Mouse (Mus musculus) left cerebral cortex, adult 2 months (tissue): ENCODE measurements around the gene Frmpd1. TPM values are rescaled to one million over a fixed set of nuclear protein-coding genes. Genes with fewer than 3 reads are reported as not detected.

Experiments
- DNase-seq, 2 experiments: peaks; one replicate each; pipeline ENCODE4 v3.0.0; 2021 to 2022; ENCODE audit warnings: low spot score in 2 of 2, mixed read lengths in 1 of 2; ENCODE audit errors: extremely low spot score in 1 of 2
- H3K27ac ChIP-seq: fragments of 200-600 bp; 2 replicates; pipeline ENCODE4 v1.8.1; 2022
- H3K4me3 ChIP-seq: fragments of 200-600 bp; 2 replicates; pipeline ENCODE4 v1.8.1; 2022
- CTCF ChIP-seq: fragments of 200-600 bp; IDR thresholded peaks from 2 replicates; pipeline ENCODE4 v1.8.1; 2022; ENCODE audit warnings: antibody characterized with exemption, mild to moderate bottlenecking, moderate library complexity
- intact Hi-C: fragments of 180-260 bp; cut with DNase I; formaldehyde crosslinking; loops from one replicate; pipeline ENCODE4 v1.15.1; 2025
- total RNA-seq, 2 experiments: library from RNA; stranded (reverse); gene quantifications; 2 replicates each; pipeline ENCODE4 v1.2.3; 2021

Gene Frmpd1
- total RNA-seq, 2 experiments from 2014 or later, result 12.9 to 13.0 TPM

- no peak for DNase-seq
- TF ChIP-seq CTCF, result peak; percentile 72
- Histone ChIP-seq H3K27ac (no peak overlapping the region), H3K4me3 (no peak overlapping the region)
- intact Hi-C loops, result loop anchor here (5.0 kb wide), 1 partner anchor 571 kb away; no protein-coding TSS in a partner anchor
Measured at GRCm38 (mm10) chr4:45286318-45286717, 101.6 kb downstream of the Frmpd1 start.

- intact Hi-C loops, result loop anchor here (5.0 kb wide), 1 partner anchor 569 kb away; no protein-coding TSS in a partner anchor
- no peak overlapping the region for H3K27ac ChIP-seq
- H3K4me3 ChIP-seq, result no peak overlapping the region
- no peak for TF ChIP-seq CTCF
- DNase-seq, result no peak
Measured at GRCm38 (mm10) chr4:45287906-45288305, 103.2 kb downstream of the Frmpd1 start.

DNA sequence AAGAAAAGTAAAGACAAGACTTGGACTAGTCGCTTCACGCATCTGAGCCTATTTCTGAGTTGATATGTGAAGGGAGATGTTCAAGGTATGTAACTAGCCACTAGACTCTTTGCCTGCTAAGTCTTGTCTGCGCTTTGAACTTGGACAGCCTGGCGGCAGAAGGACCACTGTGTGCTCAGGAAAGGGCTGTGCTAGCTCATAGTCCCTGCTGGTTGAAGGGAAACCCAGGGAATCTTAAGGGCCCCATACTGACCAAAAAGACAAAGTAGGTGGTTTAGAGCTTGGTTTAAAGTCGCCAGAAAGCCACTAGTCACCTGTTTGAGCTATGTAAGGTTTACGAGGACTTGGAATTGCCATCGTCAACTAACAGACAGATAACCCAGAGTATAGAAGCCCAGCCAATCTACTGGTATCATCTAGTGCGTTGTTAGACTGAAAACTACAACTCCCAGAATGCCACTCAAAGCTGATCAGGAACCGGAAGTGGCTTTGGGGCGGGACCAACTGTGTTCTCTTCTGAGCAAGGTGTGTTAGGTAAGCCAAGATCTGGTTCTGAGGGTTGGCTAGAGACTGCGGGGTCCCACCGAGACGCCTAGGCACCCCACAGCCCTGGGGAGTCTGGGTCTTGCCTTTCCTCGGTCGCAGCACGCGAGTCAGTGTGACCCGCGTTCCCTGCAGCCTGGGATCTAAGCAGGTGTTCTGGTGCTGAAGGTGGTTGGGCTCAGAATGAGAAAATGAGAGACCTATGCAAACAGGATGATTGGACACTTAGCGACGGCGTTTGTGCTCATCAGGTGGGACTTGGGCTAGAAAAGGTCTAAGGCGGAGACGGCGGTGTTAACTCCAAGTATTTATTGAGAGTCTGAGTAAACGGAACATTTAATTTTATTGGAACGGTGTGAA is 112.2 kb downstream of the Frmpd1 start, which contains the start of gene Trmt10b:
Trmt10b (plus strand) TSS at position 466 of the 903 bp plus-strand sequence.
- Histone ChIP-seq H3K27ac (peak within 1 kb of the TSS; percentile 83), H3K4me3 (peak within 1 kb of the TSS; percentile 92)
- TF ChIP-seq CTCF, result no peak
- intact Hi-C loops, result loop anchor here (5.0 kb wide), 1 partner anchor 280 kb away; the partner anchor contains the start of gene Polr1e
- peak; percentile 62 to 68 for DNase-seq

- no peak for DNase-seq
- Histone ChIP-seq H3K4me3 (no peak overlapping the region), H3K27ac (no peak overlapping the region)
- intact Hi-C loops, result no loop called here
- no peak for TF ChIP-seq CTCF
Measured at GRCm38 (mm10) chr4:45305536-45305935, 120.9 kb downstream of the Frmpd1 start.

DNA sequence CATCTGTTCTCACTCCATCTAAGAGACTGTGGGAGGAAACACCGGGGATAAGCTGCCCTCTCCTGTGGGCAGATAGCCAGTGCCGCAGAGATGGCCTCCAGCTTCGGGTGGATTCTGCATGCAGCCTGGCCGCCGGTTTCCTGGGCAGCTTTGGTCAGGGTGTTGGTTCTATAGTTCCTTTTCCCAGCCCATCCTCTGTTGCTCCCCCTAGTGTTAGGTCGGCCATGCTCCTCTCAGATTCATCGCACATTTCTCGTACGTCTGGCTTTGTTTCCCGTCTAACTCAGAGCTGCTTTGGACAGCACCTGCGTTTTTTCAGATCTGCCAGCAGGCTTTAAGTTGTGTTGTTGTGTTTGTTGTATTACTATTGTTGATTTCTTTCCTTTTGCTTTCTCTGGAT is 123.4 kb downstream of the Frmpd1 start:
- peak; percentile 47 for TF ChIP-seq CTCF
- H3K27ac ChIP-seq, result no peak overlapping the region
- peak in 1 of 2 experiments; percentile 27 for DNase-seq

DNA sequence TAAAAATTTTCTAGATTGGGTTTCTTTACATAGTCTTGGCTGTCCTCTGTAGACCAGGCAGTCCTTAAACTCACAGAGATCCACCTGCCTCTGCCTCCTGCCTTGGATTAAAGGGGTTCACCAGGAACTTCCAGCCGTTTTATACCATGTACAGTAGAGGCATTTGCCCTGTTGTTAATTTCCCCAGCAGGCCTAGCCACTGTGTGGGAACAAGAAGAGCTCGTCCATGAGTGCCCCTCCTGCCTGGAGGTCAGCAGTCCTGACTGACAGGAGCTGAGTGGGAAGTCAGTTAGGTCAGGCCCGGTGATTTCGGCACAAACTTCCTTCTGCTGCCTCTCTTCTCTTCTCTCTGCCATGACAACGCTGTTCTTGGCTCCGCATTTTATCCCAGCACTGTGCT is 123.9 kb downstream of the Frmpd1 start:
- Histone ChIP-seq H3K4me3 (no peak overlapping the region), H3K27ac (no peak overlapping the region)
- no peak for TF ChIP-seq CTCF
- no peak for DNase-seq
- intact Hi-C loops, result no loop called here

More for the DNA sequence above, 123.4 kb downstream of the Frmpd1 start:
- no peak overlapping the region for H3K4me3 ChIP-seq
- intact Hi-C loops, result no loop called here

DNA sequence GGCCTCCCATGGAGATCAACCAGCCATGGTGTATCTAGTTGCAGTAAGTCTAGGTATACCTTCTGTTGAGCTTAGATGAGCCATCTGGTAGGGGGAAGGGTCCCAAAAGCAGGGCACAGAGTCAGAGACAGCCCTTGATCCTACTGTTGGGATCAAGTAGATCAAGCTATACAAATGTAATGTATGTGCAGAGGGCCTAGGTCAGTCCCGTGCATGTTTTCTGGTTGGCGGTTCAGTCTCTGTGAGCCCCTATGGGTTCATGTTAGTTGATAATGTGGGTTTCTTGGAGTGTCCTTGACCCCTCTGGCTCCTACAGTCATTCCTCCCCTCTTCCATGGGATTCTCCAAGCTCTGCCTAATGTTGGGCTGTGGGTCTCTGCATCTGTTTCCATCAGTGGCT is 126.4 kb downstream of the Frmpd1 start:
- TF ChIP-seq CTCF, result no peak
- H3K4me3 ChIP-seq, result no peak overlapping the region
- intact Hi-C loops, result no loop called here
- no peak overlapping the region for H3K27ac ChIP-seq
- DNase-seq, result no peak

DNA sequence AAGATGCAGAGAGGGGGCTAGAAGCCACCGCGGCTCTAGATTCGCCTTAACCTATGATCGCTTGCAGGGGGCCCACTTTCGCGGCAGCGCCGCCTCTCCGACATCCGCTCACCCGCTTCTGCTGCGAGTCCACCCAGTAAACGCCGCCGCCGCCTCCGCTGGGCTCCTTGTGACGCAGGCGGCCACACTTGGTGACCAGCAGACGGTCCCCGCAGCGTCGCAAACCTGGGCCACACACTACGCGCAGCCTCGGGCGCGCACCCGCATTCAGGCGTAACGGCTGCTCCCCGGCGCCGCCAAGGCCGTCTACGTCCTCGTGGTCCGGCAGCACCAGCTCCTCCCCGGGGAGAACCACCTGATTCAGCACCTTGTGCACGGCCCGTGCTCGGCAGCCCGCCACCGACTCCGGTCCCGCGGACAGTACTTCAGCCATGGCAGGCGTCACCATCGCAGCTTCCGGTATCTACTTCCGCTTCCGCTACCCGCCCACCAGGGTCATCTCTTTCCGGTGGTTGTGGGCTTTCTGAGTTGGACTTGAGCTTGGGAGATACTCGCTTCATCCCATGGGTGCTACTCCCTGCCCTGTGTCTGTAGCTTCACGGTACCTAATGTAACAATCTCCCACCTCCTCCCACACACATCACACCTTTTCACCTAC is 135.6 kb downstream of the Frmpd1 start:
- TF ChIP-seq CTCF, result no peak; the same call in 1 of the 2 replicates
- intact Hi-C loops, result loop anchor here (1.0 kb wide), 1 partner anchor 22 kb away; the partner anchor contains the start of genes Dcaf10 and Exosc3
- Histone ChIP-seq H3K4me3 (peak overlapping the region; percentile 74), H3K27ac (peak overlapping the region; percentile 95)
- DNase-seq, result peak; percentile 83 to 84

DNA sequence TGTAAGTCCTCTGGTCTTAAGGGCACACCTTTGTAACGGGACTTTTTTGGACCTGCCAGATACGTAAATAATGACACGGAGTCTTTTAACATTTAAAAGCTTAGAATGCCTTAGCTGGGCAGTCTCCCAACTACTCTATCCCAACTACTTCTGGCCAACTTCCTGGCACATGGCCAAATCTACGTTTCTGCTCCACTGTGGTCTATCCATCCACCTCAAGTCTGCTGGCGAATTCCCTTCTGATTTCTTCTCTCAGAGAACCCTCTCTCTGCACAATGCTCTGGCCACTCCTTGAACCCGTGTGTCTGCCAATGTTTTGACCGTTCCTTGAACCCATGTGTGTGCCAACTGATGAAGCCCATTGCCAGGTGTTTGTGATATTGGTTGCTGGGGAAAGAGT is 146.5 kb downstream of the Frmpd1 start:
- TF ChIP-seq CTCF, result no peak
- intact Hi-C loops, result no loop called here
- Histone ChIP-seq H3K27ac (no peak overlapping the region), H3K4me3 (no peak overlapping the region)
- no peak for DNase-seq

DNA sequence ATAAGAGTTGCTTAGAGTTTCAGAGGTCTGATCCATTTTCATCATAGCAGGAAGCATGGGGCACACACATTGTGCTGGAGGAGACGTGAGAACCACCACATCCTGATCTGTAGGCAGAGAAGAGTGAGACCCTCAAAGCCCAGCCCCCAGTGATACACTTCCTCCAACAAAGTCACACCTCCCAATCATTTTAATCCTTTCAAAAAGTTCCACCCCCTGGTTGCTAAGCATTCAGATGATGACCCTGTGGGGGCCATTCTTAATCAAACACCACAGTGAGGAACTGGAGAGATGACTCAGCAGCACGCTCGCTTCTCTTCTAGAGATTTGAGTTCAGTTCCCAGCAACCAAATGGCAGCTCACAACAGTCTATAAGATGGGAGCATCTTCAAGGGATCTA is 147.8 kb downstream of the Frmpd1 start:
- H3K27ac ChIP-seq, result no peak overlapping the region
- DNase-seq, result no peak
- intact Hi-C loops, result no loop called here
- TF ChIP-seq CTCF, result no peak
- H3K4me3 ChIP-seq, result no peak overlapping the region

Other genes with a start within 250 kb of the Frmpd1 start
- 10 to 100 TPM; 27.3 to 28.7 TPM for gene Grhpr, start 203.5 kb upstream of the Frmpd1 start, total RNA-seq
- gene Zbtb5, start 172.5 kb upstream of the Frmpd1 start, total RNA-seq, result 1 to 10 TPM; 7.8 to 8.3 TPM
- gene Polr1e, start 166.3 kb upstream of the Frmpd1 start, total RNA-seq, result 10 to 100 TPM; 10.1 to 10.3 TPM
- 10 to 100 TPM; 33.1 to 34.8 TPM for gene Fbxo10, start 100.3 kb upstream of the Frmpd1 start, total RNA-seq
- 10 to 100 TPM; 64.9 to 72.4 TPM for gene Tomm5, start 76.8 kb upstream of the Frmpd1 start, total RNA-seq
- 10 to 100 TPM; 15.2 to 15.4 TPM for gene Trmt10b, start 112.3 kb downstream of the Frmpd1 start, total RNA-seq
- 10 to 100 TPM; 19.8 to 21.2 TPM for gene Dcaf10, start 157.2 kb downstream of the Frmpd1 start, total RNA-seq
- 10 to 100 TPM; 14.8 to 14.9 TPM for gene Exosc3, start 157.9 kb downstream of the Frmpd1 start, total RNA-seq
- gene Slc25a51, start 223.9 kb downstream of the Frmpd1 start, total RNA-seq, result 100 to 1,000 TPM; 115 to 122 TPM